Mouse (Mus musculus) intestine, embryonic 14.5 days (tissue): ENCODE results near the gene Itih5. TPM values are rescaled to one million over a fixed set of nuclear protein-coding genes. Genes with fewer than 3 reads are reported as not detected.
A peak's percentile ranks its signal among the peaks of the same experiment; 100 is the strongest.

Source experiments
- ATAC-seq: fragments of 200-750 bp; cut with Nextera tagmentation; replicated peaks from 2 replicates; pipeline ENCODE4 v1.8.0; 2017; ENCODE audit warnings: low read depth, moderate number of reproducible peaks, moderate TSS enrichment, moderate library complexity; ENCODE audit not compliant: low FRiP score, low TSS enrichment
- DNase-seq: peaks from one replicate; pipeline ENCODE4 v3.0.0-alpha.2; 2018; ENCODE audit warnings: low spot score
- H3K27ac ChIP-seq: fragments of 300-500 bp; sonication (generic); 2 replicates; pipeline ENCODE4 v1.5.1; 2014; ENCODE audit warnings: low read depth, mild to moderate bottlenecking, control low read depth
- H3K27me3 ChIP-seq: fragments of 300-500 bp; sonication (generic); replicated peaks from 2 replicates; pipeline ENCODE4 v1.6.1; 2014; ENCODE audit warnings: low read length, control low read depth; ENCODE audit not compliant: control insufficient read depth, insufficient read depth
- H3K36me3 ChIP-seq: fragments of 300-500 bp; sonication (generic); 2 replicates; pipeline ENCODE4 v1.6.1; 2014; ENCODE audit warnings: low read length, control low read depth; ENCODE audit not compliant: control insufficient read depth, insufficient read depth
- H3K4me1 ChIP-seq: fragments of 300-500 bp; sonication (generic); replicated peaks from 2 replicates; pipeline ENCODE4 v1.6.1; 2014; ENCODE audit warnings: low read length, control low read depth, mixed read lengths; ENCODE audit not compliant: control insufficient read depth, insufficient read depth
- H3K4me2 ChIP-seq: fragments of 300-500 bp; sonication (generic); 2 replicates; pipeline ENCODE4 v1.6.1; 2014; ENCODE audit warnings: low read length
- H3K4me3 ChIP-seq: fragments of 300-500 bp; sonication (generic); 2 replicates; pipeline ENCODE4 v1.5.1; 2014; ENCODE audit warnings: low read depth, low read length, control low read depth, mixed read lengths
- H3K9ac ChIP-seq: fragments of 300-500 bp; sonication (generic); 2 replicates; pipeline ENCODE4 v1.6.1; 2014; ENCODE audit warnings: mild to moderate bottlenecking, low read length
- H3K9me3 ChIP-seq: fragments of 300-500 bp; sonication (generic); 2 replicates; pipeline ENCODE4 v1.6.1; 2016; ENCODE audit warnings: low read length, control low read depth; ENCODE audit not compliant: control insufficient read depth
- WGBS: fragments of 180-500 bp; shearing (Covaris S2); extraction: QIAGEN DNeasy Blood & Tissue Kit; methylation state at CpG from one replicate; pipeline ENCODE4 v1.1.7; 2014; 5-methylcytosine and 5-hydroxymethylcytosine counted together
- polyA plus RNA-seq: library from polyadenylated mRNA; unstranded; fragments of >200 nt; fragmentation: Nextera tagmentation; extraction: Ambion mirVana; gene quantifications from 2 replicates; pipeline ENCODE4 v1.2.1, GENCODE M21; 2014

Gene Itih5
- polyA plus RNA-seq, 1 experiment from 2014 or later, result 12.1 TPM

DNA sequence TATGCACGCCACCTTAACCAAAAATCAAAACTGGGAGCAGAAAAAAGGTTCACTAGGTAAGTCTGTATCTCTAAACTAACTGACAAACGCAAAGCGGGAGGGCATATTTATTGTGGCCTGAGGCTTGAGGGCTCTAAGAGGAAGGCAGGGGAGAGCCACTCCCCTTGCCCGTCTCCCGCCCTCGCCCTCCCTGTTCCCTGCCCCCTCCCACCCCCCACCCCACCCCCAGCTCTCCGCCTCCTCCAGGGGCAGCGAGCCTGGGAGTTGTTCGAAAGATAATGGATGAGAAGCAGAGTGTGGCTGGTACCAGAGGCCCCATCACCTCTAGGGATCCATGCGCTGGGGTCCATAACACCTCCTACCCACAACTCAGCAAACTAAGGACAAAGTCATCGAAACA, 142.5 kb downstream of the Itih5 start:
- H3K4me3 ChIP-seq, result no peak overlapping the region
- 5% methylated on average over 11 of the region's 11 CpGs for WGBS
- H3K27me3 ChIP-seq, result no peaks in the 10 kb centered on the region
- ATAC-seq (no peak), DNase-seq (no peak)
- peaks cover 4% of the 10 kb centered on the region for H3K4me1 ChIP-seq
- H3K36me3 ChIP-seq, result no peaks in the 10 kb centered on the region
- H3K27ac ChIP-seq, result no peak overlapping the region
- H3K4me2 ChIP-seq, result peak overlapping the region; percentile 36
- H3K9ac ChIP-seq, result no peak overlapping the region
- no peaks in the 10 kb centered on the region for H3K9me3 ChIP-seq

DNA sequence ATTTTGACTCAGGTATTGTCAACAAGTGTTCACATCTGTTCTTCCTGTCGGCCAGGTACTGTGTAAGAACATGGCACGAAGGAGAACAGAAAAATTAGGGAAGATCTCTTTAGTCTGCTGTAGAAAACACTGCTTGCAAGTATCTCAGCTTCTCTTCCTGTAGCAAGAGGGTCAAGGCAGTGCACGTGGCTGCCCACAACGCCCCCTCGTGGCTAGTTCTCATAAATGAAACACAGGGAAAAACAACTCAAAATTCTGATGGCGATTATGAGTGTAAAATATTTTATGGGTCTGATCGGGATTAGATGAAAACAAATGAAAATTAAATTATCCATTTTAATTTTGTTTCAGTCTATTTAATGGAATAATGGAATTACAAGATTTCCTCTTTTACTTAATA, 146.9 kb downstream of the Itih5 start:
- no peaks in the 10 kb centered on the region for H3K9me3 ChIP-seq
- H3K4me1 ChIP-seq, result peaks cover 5% of the 10 kb centered on the region
- no peak overlapping the region for H3K27ac ChIP-seq
- WGBS, result 55% methylated on average over 7 of the region's 7 CpGs
- no peaks in the 10 kb centered on the region for H3K27me3 ChIP-seq
- no peaks in the 10 kb centered on the region for H3K36me3 ChIP-seq
- no peak overlapping the region for H3K9ac ChIP-seq
- no peak overlapping the region for H3K4me2 ChIP-seq
- DNase-seq (no peak), ATAC-seq (no peak)
- no peak overlapping the region for H3K4me3 ChIP-seq

- Histone ChIP-seq H3K36me3 (no peaks in the 10 kb centered on the region), H3K4me2 (peak overlapping the region; percentile 30), H3K9me3 (no peaks in the 10 kb centered on the region), H3K27me3 (no peaks in the 10 kb centered on the region), H3K4me1 (peaks cover 5% of the 10 kb centered on the region), H3K9ac (no peak overlapping the region), H3K4me3 (no peak overlapping the region), H3K27ac (no peak overlapping the region)
- 35% methylated on average over 10 of the region's 10 CpGs for WGBS
- ATAC-seq, result peak; percentile 63; the same call in 1 of the 2 replicates
- DNase-seq, result no peak
These were observed 147.4 kb downstream of the Itih5 start for GRCm38 (mm10) chr2:10300771-10301170.

DNA sequence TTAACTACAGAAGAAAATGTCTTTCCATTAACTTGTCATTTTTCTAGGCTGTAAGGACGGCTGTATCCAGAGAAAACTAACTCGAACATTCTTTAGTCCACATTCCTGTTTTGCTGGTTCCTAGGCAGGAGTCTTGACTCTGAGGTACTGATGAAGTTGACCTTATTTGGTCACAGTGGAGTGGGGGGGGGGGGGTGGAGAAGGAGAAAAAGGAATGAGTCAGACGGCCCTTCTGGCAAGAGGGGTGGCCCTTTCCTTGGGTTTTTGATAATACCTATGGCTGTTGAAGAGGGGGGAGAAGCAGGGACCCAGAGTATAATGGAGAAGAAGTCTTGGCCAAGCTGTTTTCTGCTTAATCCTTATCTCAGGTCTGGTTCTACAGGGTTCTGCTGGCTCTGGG, 148.0 kb downstream of the Itih5 start:
- Histone ChIP-seq H3K4me3 (no peak overlapping the region), H3K9me3 (no peaks in the 10 kb centered on the region), H3K36me3 (no peaks in the 10 kb centered on the region), H3K9ac (no peak overlapping the region), H3K27me3 (no peaks in the 10 kb centered on the region), H3K4me2 (no peak overlapping the region), H3K27ac (no peak overlapping the region), H3K4me1 (peaks cover 5% of the 10 kb centered on the region; the same call in 1 of the 2 replicates)
- 47% methylated on average over 3 of the region's 3 CpGs for WGBS
- ATAC-seq, result no peak
- DNase-seq, result no peak

- Histone ChIP-seq H3K27me3 (no peaks in the 10 kb centered on the region), H3K9me3 (no peaks in the 10 kb centered on the region), H3K27ac (no peak overlapping the region), H3K4me1 (peaks cover 5% of the 10 kb centered on the region; the same call in 1 of the 2 replicates), H3K36me3 (no peaks in the 10 kb centered on the region), H3K9ac (no peak overlapping the region), H3K4me2 (no peak overlapping the region), H3K4me3 (no peak overlapping the region)
- ATAC-seq (no peak), DNase-seq (no peak)
- WGBS, result 91% methylated on average over 9 of the region's 9 CpGs
These were observed 148.6 kb downstream of the Itih5 start for GRCm38 (mm10) chr2:10301997-10302396.

DNA sequence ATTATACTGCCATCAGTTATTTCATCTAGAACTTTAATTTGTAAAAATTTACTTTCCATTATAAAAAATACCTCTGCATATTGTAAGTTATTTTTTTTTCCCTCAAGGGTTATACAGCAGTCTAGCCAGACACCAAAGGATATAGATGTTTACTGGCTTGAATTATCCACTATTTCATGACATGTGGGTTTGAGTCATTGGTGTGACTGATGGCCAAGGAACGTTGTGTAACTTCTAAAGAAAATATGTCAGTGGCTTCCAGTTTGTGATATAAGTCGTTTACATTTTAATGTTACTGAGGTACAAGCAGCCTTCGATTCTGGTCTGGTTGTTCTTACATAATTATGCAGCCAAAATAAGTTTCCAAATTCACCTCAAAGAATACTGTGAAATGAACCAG, 151.5 kb downstream of the Itih5 start:
- H3K4me2 ChIP-seq, result no peak overlapping the region
- H3K4me1 ChIP-seq, result peaks cover 5% of the 10 kb centered on the region; the same call in 1 of the 2 replicates
- no peaks in the 10 kb centered on the region for H3K9me3 ChIP-seq
- 72% methylated on average over 3 of the region's 3 CpGs for WGBS
- H3K36me3 ChIP-seq, result no peaks in the 10 kb centered on the region
- H3K27ac ChIP-seq, result no peak overlapping the region
- H3K27me3 ChIP-seq, result no peaks in the 10 kb centered on the region
- H3K9ac ChIP-seq, result no peak overlapping the region
- no peak overlapping the region for H3K4me3 ChIP-seq
- DNase-seq (no peak), ATAC-seq (no peak)

Other genes starting within 250 kb of the Itih5 start
- 13.3 and 15.9 TPM in 2 replicates for gene Taf3, start 105.0 kb upstream of the Itih5 start, polyA plus RNA-seq
- 727 and 729 TPM in 2 replicates for gene Atp5c1, start 73.1 kb upstream of the Itih5 start, polyA plus RNA-seq
- gene Kin, start 73.0 kb upstream of the Itih5 start, polyA plus RNA-seq, result 26.8 and 29.5 TPM in 2 replicates
- 0.19 and 0.27 TPM in 2 replicates for gene Itih2, start 22.2 kb upstream of the Itih5 start, polyA plus RNA-seq
- gene Sfmbt2, start 216.9 kb downstream of the Itih5 start, polyA plus RNA-seq, result 1.6 and 2.2 TPM in 2 replicates